Mouse (Mus musculus): ENCODE data around the gene Crygs.
A peak's percentile ranks its signal among the peaks of the same experiment; 100 is the strongest.
"Not testable (repeated sequence)": the region's sequence is repeated elsewhere in the genome, so short reads cannot be mapped to it uniquely, and the experiment has no call there.

Crygs gene

DNA sequence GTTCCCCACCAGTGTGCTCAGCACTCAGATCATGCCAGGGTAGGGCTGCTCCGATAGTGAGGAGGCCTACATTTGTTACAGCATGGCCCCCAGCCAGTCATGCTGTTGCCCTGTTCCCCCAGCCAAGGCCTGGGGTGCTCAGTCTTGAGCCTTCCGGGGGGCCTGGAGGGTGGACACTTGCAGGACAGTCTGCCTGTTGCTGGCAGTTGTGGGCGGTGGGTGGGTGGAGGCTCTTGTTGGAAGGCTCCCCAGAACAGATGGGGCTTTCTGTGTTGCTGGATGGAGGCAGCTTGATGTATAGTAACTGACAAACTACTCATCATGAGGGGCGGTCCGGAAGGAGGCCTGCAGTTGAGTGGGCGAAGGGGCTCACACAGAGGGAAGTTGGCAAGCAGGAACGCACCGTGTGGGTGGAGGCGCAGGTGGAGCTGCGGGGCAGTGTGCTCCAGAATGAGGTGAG is 21.4 kb downstream of the Crygs start:
- no peak for DNase-seq (ENCODE audit: low read depth, low spot score)

- no peak for DNase-seq (ENCODE audit: low read depth, low spot score)
These were observed 28.7 kb downstream of the Crygs start for GRCm38 (mm10) chr16:22782686-22783085.

- DNase-seq (ENCODE audit: low read depth, low spot score), result no peak
These were observed 32.0 kb downstream of the Crygs start for GRCm38 (mm10) chr16:22779228-22779835.

- DNase-seq (ENCODE audit: low read depth, low spot score), result not testable (repeated sequence)
These were observed 33.1 kb downstream of the Crygs start for GRCm38 (mm10) chr16:22778296-22778695.

DNA sequence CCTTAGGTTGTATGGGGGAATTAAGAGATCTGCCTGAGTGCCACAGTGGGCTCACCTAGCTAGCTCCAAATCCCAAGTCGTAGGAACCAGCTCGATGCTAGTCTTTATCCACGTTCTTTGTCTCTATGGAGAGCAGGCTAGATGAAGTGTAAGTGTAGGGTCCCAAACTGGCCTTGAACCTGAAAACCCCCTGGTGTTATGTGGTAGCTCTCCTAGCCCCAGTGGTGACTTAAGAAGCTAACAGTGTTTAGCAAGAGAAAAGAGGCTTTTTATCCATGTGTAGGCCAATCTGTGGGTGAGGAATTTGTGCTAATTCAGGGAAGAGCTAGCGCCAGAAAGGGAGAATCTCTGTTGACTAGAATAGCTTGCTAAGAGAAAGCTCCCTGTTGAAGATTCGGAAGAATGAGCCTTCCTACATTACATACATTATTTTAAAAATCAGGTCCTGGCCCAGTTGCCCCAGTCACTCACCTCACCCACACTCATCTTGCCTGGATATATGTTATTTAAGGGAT is 35.8 kb downstream of the Crygs start:
- no peak for DNase-seq (ENCODE audit: low read depth, low spot score)

GRCm38 (mm10) chr16:22768661-22769060 is 42.7 kb downstream of the Crygs start:
- no peak for DNase-seq (ENCODE audit: low read depth, low spot score)

DNA sequence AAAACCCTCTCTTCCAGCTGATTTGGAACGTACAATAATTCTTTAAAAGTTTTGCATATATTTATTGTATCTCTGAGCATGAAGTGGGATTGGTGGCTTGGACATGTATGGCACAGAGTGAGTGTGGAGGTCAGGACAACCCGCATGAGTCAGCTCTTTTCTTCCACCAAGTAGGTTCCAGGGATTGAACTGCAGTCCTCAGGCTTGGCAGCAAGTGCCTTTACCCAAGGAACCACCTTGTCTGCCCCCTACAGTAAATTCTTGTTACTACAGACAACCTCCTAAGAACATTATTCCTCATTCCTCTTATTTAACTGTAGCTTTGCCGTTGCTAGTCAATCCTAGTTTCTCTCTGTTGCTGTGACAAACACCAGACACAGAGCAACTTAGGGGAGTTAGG is 44.0 kb downstream of the Crygs start:
- DNase-seq (ENCODE audit: low read depth, low spot score), result no peak

GRCm38 (mm10) chr16:22766738-22767211 is 44.6 kb downstream of the Crygs start:
- peak; percentile 27 for DNase-seq (ENCODE audit: low read depth, low spot score)

DNA sequence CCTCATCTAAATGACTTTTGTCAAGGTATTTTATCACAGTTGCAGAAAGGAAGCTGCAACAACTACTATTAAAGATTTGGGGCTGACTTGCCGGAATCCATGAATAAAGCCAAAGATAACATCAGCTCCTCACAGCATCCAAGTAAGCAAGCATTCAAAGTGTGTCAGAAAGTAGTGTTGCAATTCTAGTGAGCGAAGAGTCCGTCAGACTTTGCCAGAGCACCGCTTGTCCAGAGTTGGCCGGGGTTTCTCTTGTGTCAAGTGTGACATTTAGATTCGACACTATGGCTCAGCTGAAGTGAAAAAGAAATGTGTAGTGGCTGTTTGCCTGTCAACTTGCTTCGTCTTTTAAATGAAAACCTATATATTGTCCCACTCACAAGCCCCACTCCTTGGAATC is 45.8 kb downstream of the Crygs start:
- peak; percentile 17 for DNase-seq (ENCODE audit: low read depth, low spot score)

Measured in skeletal muscle tissue, adult 2 months (tissue).